Mouse (Mus musculus) embryonic fibroblast, embryonic 13.5 days (primary cell): ENCODE results near the gene Gm20388.

ENCODE experiments used
- CTCF ChIP-seq: IDR thresholded peaks from 2 replicates; pipeline ENCODE4 v1.5.1; 2011; ENCODE audit warnings: mild to moderate bottlenecking, control low read depth, low read length, moderate library complexity, borderline replicate concordance; ENCODE audit not compliant: insufficient read depth
- POLR2A ChIP-seq: IDR thresholded peaks from 2 replicates; pipeline ENCODE4 v1.6.1; 2011; ENCODE audit warnings: low read depth, mild to moderate bottlenecking, control low read depth, low read length, moderate library complexity

- TF ChIP-seq CTCF (no peak), POLR2A (no peak)
These were observed 3109.4 kb downstream of the Gm20388 start for GRCm38 (mm10) chr8:123020084-123020483.
